Mouse (Mus musculus) megakaryocyte, embryonic 14.5 days (primary cell): Measurements from ENCODE around the gene Ninj1.

Source experiments
- FLI1 ChIP-seq: IDR thresholded peaks from 2 replicates; pipeline ENCODE4 v1.6.1; 2012; ENCODE audit warnings: low read length, inconsistent platforms, mixed read lengths
- GATA1 ChIP-seq: IDR thresholded peaks from 3 replicates; pipeline ENCODE4 v1.6.1; 2012; ENCODE audit warnings: mixed read lengths, low read length, inconsistent platforms, borderline replicate concordance

GRCm38 (mm10) chr13:49200688-49201087 is 13.4 kb downstream of the Ninj1 start:
- TF ChIP-seq GATA1 (no peak), FLI1 (no peak)
